Mouse (Mus musculus): ENCODE results near the gene Tomm7. TPM values are rescaled to one million over a fixed set of nuclear protein-coding genes. Genes with fewer than 3 reads are reported as not detected.
"Not testable (repeated sequence)": the region's sequence is repeated elsewhere in the genome, so short reads cannot be mapped to it uniquely, and the experiment has no call there.

Gene Tomm7
- 100 to 1,000 TPM in 2 of 4 experiments, 10 to 100 TPM in 2; 96.5 to 124 (median 111) TPM for total RNA-seq (2022)

- DNase-seq: peak; percentile 98
Measured at GRCm38 (mm10) chr5:23843674-23844530, at the start of gene Tomm7. Gene Tomm7 (minus strand): TSS chr5:23844161.

- DNase-seq: no peak
Measured at GRCm38 (mm10) chr5:23893156-23893863, 49.3 kb upstream of the Tomm7 start.

- DNase-seq: peak; percentile 66
Measured at GRCm38 (mm10) chr5:23890734-23891133, 46.8 kb upstream of the Tomm7 start.

GRCm38 (mm10) chr5:23889461-23889860 is 45.5 kb upstream of the Tomm7 start:
- no peak for DNase-seq

GRCm38 (mm10) chr5:23887111-23887510 is 43.1 kb upstream of the Tomm7 start:
- DNase-seq: no peak

- no peak for DNase-seq
Measured at GRCm38 (mm10) chr5:23874457-23874856, 30.5 kb upstream of the Tomm7 start.

GRCm38 (mm10) chr5:23872586-23872985 is 28.6 kb upstream of the Tomm7 start:
- no peak for DNase-seq

- DNase-seq: not testable (repeated sequence)
Measured at GRCm38 (mm10) chr5:23871323-23871722, 27.4 kb upstream of the Tomm7 start.

- DNase-seq: no peak
Measured at GRCm38 (mm10) chr5:23865941-23866340, 22.0 kb upstream of the Tomm7 start.

GRCm38 (mm10) chr5:23864054-23864965 is 20.3 kb upstream of the Tomm7 start:
- no peak for DNase-seq

GRCm38 (mm10) chr5:23863166-23864053 is 19.4 kb upstream of the Tomm7 start:
- no peak for DNase-seq

GRCm38 (mm10) chr5:23862291-23862690 is 18.3 kb upstream of the Tomm7 start:
- no peak for DNase-seq

- DNase-seq: no peak
Measured at GRCm38 (mm10) chr5:23861721-23862120, 17.8 kb upstream of the Tomm7 start.

- DNase-seq: no peak
Measured at GRCm38 (mm10) chr5:23859896-23860295, 15.9 kb upstream of the Tomm7 start.

- DNase-seq: no peak
Measured at GRCm38 (mm10) chr5:23859087-23859718, 15.2 kb upstream of the Tomm7 start.

- no peak for DNase-seq
Measured at GRCm38 (mm10) chr5:23858643-23859042, 14.7 kb upstream of the Tomm7 start.

- DNase-seq: no peak
Measured at GRCm38 (mm10) chr5:23858001-23858400, 14.0 kb upstream of the Tomm7 start.

- DNase-seq: no peak
Measured at GRCm38 (mm10) chr5:23857189-23857588, 13.2 kb upstream of the Tomm7 start.

GRCm38 (mm10) chr5:23856164-23856563 is 12.2 kb upstream of the Tomm7 start:
- DNase-seq: no peak

- no peak for DNase-seq
Measured at GRCm38 (mm10) chr5:23855484-23855883, 11.5 kb upstream of the Tomm7 start.

GRCm38 (mm10) chr5:23852916-23853315 is 9.0 kb upstream of the Tomm7 start:
- not testable (repeated sequence) for DNase-seq

All from adrenal gland, adult 8-10 months (tissue).